10 mouse cellular contexts compared by ENCODE assay signal in the genomic region with DNA sequence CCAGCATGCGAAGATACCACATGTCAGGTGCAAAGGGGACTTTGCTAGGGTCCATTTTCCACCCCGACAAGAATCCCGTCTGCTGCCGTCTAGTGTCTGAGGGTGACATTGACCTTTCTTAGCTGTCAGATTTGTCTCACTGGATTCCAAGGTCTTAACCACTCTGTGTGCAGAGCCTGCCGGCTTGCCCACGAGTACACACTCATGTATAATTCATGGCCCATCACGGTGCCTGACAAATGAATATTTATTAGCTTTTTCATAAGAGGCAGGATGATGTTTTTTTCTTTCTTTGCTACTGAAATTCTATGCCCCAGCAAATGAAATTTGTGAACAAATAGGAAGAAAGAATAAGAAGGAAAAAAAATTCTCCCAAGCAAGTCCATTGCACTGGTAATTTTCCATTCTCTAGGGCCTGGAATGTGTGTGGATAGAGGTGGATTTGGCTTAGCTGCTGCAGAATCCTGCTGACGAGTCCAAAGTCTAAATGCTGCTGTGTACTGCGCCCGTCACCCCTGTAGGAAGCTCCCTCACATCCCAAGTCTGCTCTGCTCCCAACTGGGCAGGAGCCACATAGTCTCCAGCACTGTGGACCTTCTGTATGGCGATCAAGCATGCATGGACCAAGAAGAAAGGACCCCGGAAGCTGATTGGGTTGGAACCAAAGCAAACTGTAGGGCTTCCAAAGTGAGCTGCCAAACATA.
DNase-seq lines count a peak whose midpoint lies in the region; ATAC-seq and TF ChIP-seq lines count a peak whose summit lies in the region.
"Had no signal": no experiment of that assay in that cellular context is flagged by ENCODE, and none has a peak within 500 bp of the region (broad histone marks: within the 10 kb centered on the region; RNA-seq: fewer than 3 reads in every experiment).

No protein-coding gene starts in this region.

- H3K9ac ChIP-seq in forebrain, embryonic 14.5 days (ENCODE audit: low read length), result 0 out of 2 replicates have a peak overlapping the region, but pooled peaks have one; percentile 37
- no peak overlapping the region for H3K9ac ChIP-seq in hindbrain, postnatal 0 days (replicated peaks; ENCODE audit: low read length)
- no peak overlapping the region for H3K9ac ChIP-seq in neural tube, embryonic 14.5 days (replicated peaks; ENCODE audit: low read depth, low read length)
- H3K9ac ChIP-seq: liver, embryonic 13.5 days had no signal

- DNase-seq in layer of hippocampus, adult 2 months (ENCODE audit: low spot score in 2 of 2), result peak in 1 of 2 experiments; percentile 49
- DNase-seq in layer of hippocampus, postnatal 36 days, result no peak
- DNase-seq in forebrain, embryonic 14.5 days (ENCODE audit: low spot score), result peak; percentile 86
- DNase-seq in hindbrain, postnatal 0 days (ENCODE audit: low spot score), result peak; percentile 69
- no peak for DNase-seq in ovary, postnatal 36 days (ENCODE audit: low spot score)
- no peak for DNase-seq in heart, adult 8-10 months (ENCODE audit: low spot score)
- DNase-seq: cerebellum, adult 9-10 months; liver, embryonic 13.5 days; thymus, postnatal 36 days had no signal

- WGBS in forebrain, embryonic 14.5 days, result 39% methylated on average over 12 of the region's 12 CpGs
- 16% methylated on average over 12 of the region's 12 CpGs for WGBS in hindbrain, postnatal 0 days
- 36% methylated on average over 12 of the region's 12 CpGs for WGBS in neural tube, embryonic 14.5 days

- H3K9me3 ChIP-seq in forebrain, embryonic 14.5 days (replicated peaks; ENCODE audit: control insufficient read depth, low read length), result no peaks in the 10 kb centered on the region
- H3K9me3 ChIP-seq in hindbrain, postnatal 0 days (ENCODE audit: low read length), result no peaks in the 10 kb centered on the region
- no peaks in the 10 kb centered on the region for H3K9me3 ChIP-seq in neural tube, embryonic 14.5 days (ENCODE audit: control insufficient read depth, low read length)
- H3K9me3 ChIP-seq: liver, embryonic 13.5 days had no signal

- peak; percentile 91 for ATAC-seq in forebrain, embryonic 14.5 days
- peak; percentile 74 for ATAC-seq in hindbrain, postnatal 0 days
- ATAC-seq in neural tube, embryonic 14.5 days (ENCODE audit: low read depth), result no peak; the same call in 1 of the 2 replicates

- no peak overlapping the region for H3K4me3 ChIP-seq in layer of hippocampus, adult 2 months
- no peak overlapping the region for H3K4me3 ChIP-seq in forebrain, embryonic 14.5 days (ENCODE audit: low read depth, low read length)
- H3K4me3 ChIP-seq in hindbrain, postnatal 0 days (ENCODE audit: low read length), result no peak overlapping the region
- no peak overlapping the region for H3K4me3 ChIP-seq in neural tube, embryonic 14.5 days (ENCODE audit: low read depth, low read length)
- H3K4me3 ChIP-seq: liver, embryonic 13.5 days had no signal

- H3K4me2 ChIP-seq in forebrain, embryonic 14.5 days (ENCODE audit: low read length), result 0 out of 2 replicates have a peak overlapping the region, but pooled peaks have one; percentile 12
- H3K4me2 ChIP-seq in hindbrain, postnatal 0 days (ENCODE audit: low read depth, low read length), result no peak overlapping the region
- H3K4me2 ChIP-seq in neural tube, embryonic 14.5 days (ENCODE audit: low read depth, low read length), result no peak overlapping the region
- H3K4me2 ChIP-seq: liver, embryonic 13.5 days had no signal

- H3K27ac ChIP-seq in layer of hippocampus, adult 2 months, result peak overlapping the region; percentile 75
- peak overlapping the region; percentile 84 for H3K27ac ChIP-seq in forebrain, embryonic 14.5 days (ENCODE audit: low read depth, low read length)
- H3K27ac ChIP-seq in hindbrain, postnatal 0 days, result no peak overlapping the region
- H3K27ac ChIP-seq in neural tube, embryonic 14.5 days (ENCODE audit: low read depth, low read length), result peak overlapping the region; percentile 12; the same call in 1 of the 2 replicates
- H3K27ac ChIP-seq: liver, embryonic 13.5 days had no signal

- peaks cover 13% of the 10 kb centered on the region for H3K4me1 ChIP-seq in forebrain, embryonic 14.5 days (ENCODE audit: control insufficient read depth, insufficient read depth, low read length)
- 0 out of 2 replicates have a peak, but pooled peaks cover 8% of the 10 kb centered on the region for H3K4me1 ChIP-seq in hindbrain, postnatal 0 days (ENCODE audit: insufficient read depth, low read length)
- H3K4me1 ChIP-seq in neural tube, embryonic 14.5 days (ENCODE audit: control insufficient read depth, insufficient read depth, low read length), result no peaks in the 10 kb centered on the region; the same call in 1 of the 2 replicates
- H3K4me1 ChIP-seq: liver, embryonic 13.5 days had no signal

- no peaks in the 10 kb centered on the region for H3K36me3 ChIP-seq in forebrain, embryonic 14.5 days (ENCODE audit: control insufficient read depth, insufficient read depth, low read length)
- H3K36me3 ChIP-seq in hindbrain, postnatal 0 days (ENCODE audit: insufficient read depth, low read length), result no peaks in the 10 kb centered on the region
- H3K36me3 ChIP-seq in neural tube, embryonic 14.5 days (ENCODE audit: control insufficient read depth, insufficient read depth, low read length), result no peaks in the 10 kb centered on the region
- H3K36me3 ChIP-seq: liver, embryonic 13.5 days had no signal

- H3K27me3 ChIP-seq in forebrain, embryonic 14.5 days (replicated peaks; ENCODE audit: control insufficient read depth, insufficient read depth, low read length), result no peaks in the 10 kb centered on the region
- H3K27me3 ChIP-seq in hindbrain, postnatal 0 days (ENCODE audit: insufficient read depth, low read length), result no peaks in the 10 kb centered on the region
- H3K27me3 ChIP-seq in neural tube, embryonic 14.5 days (ENCODE audit: control insufficient read depth, insufficient read depth, low read length), result no peaks in the 10 kb centered on the region
- H3K27me3 ChIP-seq: liver, embryonic 13.5 days had no signal

- TF ChIP-seq CTCF in layer of hippocampus, adult 2 months (conservative IDR thresholded peaks at IDR 0.05), result peak; percentile 49
- TF ChIP-seq CTCF in hindbrain, postnatal 0 days (IDR thresholded peaks at IDR 0.05; ENCODE audit: low read depth), result peak; percentile 44

Comparison
In these comparisons a context has a peak if more than half of its experiments do, and no peak if none do; other contexts are left out.
1. DNase-seq: peak in forebrain, embryonic 14.5 days (single experiment) and hindbrain, postnatal 0 days (single experiment); none in layer of hippocampus, postnatal 36 days (0 of 2), ovary, postnatal 36 days (single experiment) and heart, adult 8-10 months (single experiment).